Mouse (Mus musculus) T-cell, adult 66 days (primary cell): ENCODE data around the gene Tulp1. TPM values are rescaled to one million over a fixed set of nuclear protein-coding genes. Genes with fewer than 3 reads are reported as not detected.

ENCODE experiments used
- total RNA-seq, 2 experiments: library from RNA; stranded (reverse); gene quantifications; 3 replicates in 1 of 2; 4 replicates in 1 of 2; pipeline ENCODE4 v1.2.4; 2023

Tulp1 gene
- total RNA-seq: under 1 TPM; 0.47 TPM

DNA sequence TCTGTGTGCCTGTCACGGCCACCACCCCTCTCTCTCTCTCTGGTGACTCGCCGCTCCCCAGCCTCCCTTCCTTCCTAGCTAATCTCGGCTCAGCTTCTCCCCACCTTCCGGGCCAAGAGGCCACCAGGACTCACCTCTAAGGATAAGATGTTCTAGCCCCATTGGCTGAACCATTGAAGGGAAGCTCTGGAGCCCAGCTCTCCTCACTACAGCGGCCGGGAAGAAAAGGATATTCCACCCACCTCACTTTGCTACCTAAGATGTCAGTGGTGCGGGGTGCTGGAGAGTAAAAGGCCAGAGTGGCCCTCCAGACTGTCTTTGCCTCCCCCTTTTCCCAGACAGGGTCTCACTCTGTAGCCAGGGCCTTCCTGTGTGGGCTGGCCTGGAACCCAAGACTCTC, at the start of gene Tulp1:
Gene Tulp1 (minus strand): TSS at position 101 of the 400 bp plus-strand sequence.

DNA sequence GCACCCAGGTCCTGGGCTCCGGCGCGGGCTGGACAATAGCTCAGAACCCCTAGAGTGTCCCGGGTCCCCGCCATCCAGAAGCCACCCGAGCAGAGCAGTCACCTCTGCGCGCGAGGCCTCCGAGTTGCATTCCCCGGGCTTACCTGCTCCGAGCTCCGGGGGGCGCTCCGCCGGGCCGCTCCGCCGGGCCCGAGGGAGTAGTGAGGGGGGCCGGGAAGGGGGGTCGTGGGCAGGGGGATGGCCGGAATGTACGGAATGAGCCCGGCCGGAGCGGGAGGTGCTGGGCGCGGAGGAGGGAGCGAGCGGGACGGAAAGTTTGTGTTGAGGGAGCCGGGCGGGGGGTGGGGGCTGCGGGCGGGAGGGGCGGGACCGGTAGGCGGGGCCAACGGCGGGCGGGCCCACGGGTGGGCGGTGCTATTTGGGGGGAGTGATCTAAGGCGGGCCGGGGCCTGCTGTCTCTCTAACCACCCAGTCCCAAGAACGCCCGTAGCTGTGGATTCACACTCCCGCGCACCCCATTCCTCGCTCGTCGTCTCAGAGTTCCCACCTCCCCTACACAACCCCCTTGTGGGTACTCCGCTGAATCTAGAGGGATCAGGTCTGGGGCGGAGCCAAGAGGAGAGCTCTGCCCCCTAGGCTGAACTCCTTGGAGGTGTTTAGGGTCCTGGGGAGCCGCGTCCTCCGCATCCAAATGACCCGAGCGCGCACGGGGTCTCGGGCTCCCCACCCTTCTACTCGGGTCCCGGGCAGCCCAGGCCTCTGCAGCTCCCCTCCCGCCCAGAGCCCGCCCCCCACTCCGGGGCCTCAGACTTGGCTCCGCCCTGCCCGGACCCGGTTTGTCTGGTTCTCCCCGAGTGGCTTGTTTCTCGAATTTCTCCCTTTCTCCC, 14.3 kb downstream of the Tulp1 start, which contains the start of gene Tead3:
Gene Tead3 (minus strand): TSS at position 352 of the 887 bp plus-strand sequence.

DNA sequence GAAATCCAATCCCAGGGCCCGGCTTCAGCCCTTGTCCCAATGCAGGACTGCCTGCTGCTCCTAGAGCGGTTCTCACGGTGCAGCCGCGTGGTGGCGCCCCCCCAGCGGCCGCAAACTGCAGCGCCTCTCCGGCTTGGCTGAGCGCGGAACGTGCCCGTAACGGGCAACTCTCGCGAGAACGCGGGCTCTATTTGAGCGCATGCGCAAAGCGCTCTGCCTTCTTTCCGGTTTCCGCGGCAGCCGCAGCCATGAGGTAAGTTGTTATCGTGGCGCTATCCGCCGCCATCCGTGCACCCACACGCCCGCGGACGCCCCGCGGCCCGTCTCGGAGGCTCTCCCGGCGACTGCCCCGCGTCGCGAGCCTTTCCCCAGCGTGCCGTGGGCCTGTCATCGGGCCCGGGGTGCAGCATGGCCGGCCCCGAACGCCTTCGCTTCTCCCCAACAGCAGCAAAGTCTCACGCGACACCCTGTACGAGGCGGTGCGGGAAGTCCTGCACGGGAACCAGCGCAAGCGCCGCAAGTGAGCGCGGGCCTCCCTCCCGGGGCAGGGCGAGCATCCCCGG, 36.6 kb downstream of the Tulp1 start, which contains the start of gene Rpl10a:
Gene Rpl10a (plus strand): TSS at position 106 of the 563 bp plus-strand sequence.

DNA sequence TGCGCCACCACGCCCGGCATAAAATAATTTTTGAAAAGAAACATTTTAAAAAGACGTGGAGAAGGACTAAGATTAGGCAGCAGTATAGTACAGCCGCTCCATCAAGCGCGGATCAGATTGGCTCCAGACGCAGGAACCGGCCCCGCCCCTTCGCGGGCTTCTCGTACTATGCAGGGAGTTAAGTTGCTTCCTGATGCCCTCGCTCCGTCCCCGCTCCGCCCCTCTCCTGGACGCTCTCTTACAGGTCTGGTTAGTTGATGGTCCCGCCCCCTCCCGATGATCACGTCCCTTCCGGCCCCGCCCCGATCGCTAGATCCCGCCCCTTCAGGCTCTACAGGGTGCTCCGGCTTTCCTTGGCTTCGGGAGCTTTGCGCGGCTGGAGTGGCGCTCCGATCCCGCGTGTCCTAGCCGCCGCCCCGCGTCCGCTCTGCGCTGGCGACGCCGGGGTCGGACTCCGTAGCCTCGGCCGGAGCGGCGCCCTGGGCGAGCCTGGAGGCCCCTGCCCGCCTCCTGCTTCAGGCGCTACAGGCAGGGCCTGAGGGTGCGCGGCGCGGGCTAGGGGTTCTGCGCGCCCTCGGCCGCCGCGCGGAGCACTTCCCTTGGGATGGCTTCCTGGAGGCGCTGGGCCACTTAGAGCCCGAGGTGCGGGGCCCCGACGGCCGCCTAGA, 51.7 kb downstream of the Tulp1 start, which contains the start of gene Fance:
Gene Fance (plus strand): TSS at position 308 of the 668 bp plus-strand sequence.

Other genes starting within 250 kb of the Tulp1 start
- not detected for gene Scube3, start 223.1 kb downstream of the Tulp1 start, total RNA-seq
- 10 to 100 TPM; 14.2 to 21.3 TPM for gene Zfp523, start 188.1 kb downstream of the Tulp1 start, total RNA-seq
- gene Def6, start 157.4 kb downstream of the Tulp1 start, total RNA-seq: 100 to 1,000 TPM; 159 to 184 TPM
- gene Ppard, start 132.5 kb downstream of the Tulp1 start, total RNA-seq: 10 to 100 TPM; 29.7 to 30.2 TPM
- 10 to 100 TPM; 30.9 to 33.8 TPM for gene Fance, start 51.7 kb downstream of the Tulp1 start, total RNA-seq
- gene Rpl10a, start 36.8 kb downstream of the Tulp1 start, total RNA-seq: 1,000 to 10,000 TPM; 2,031 to 2,062 TPM
- not detected for gene Tead3, start 14.4 kb downstream of the Tulp1 start, total RNA-seq
- gene Fkbp5, start 152.3 kb upstream of the Tulp1 start, total RNA-seq: 10 to 100 TPM; 42.4 to 46.5 TPM
- gene Armc12, start 165.6 kb upstream of the Tulp1 start, total RNA-seq: under 1 TPM in 1 of 2 experiments, not detected in 1; 0.58 TPM
- not detected for gene Clpsl2, start 184.2 kb upstream of the Tulp1 start, total RNA-seq
- gene Clps, start 195.5 kb upstream of the Tulp1 start, total RNA-seq: not detected
- not detected for gene Lhfpl5, start 210.4 kb upstream of the Tulp1 start, total RNA-seq